Mouse (Mus musculus) embryo, embryonic 10 days (tissue): ENCODE results near the gene Prdm10.
A peak's percentile ranks its signal among the peaks of the same experiment; 100 is the strongest.

Experiments used
- DNase-seq: peaks from one replicate; pipeline ENCODE4 v3.0.0-alpha.2; 2015; ENCODE audit warnings: low spot score

Gene Prdm10

GRCm38 (mm10) chr9:31262226-31263105, 17.9 kb upstream of the Prdm10 start:
- peak; percentile 28 for DNase-seq

GRCm38 (mm10) chr9:31266013-31266659, 14.2 kb upstream of the Prdm10 start:
- no peak for DNase-seq

GRCm38 (mm10) chr9:31271221-31272015, 8.9 kb upstream of the Prdm10 start:
- no peak for DNase-seq

GRCm38 (mm10) chr9:31272160-31272559, 8.2 kb upstream of the Prdm10 start:
- no peak for DNase-seq

GRCm38 (mm10) chr9:31278651-31279050, 1.7 kb upstream of the Prdm10 start:
- no peak for DNase-seq

- no peak for DNase-seq
Observed at GRCm38 (mm10) chr9:31279306-31279705, 1.0 kb upstream of the Prdm10 start.

- no peak for DNase-seq
Observed at GRCm38 (mm10) chr9:31279885-31280365, 413 bp upstream of the Prdm10 start.

- DNase-seq = no peak
Observed at GRCm38 (mm10) chr9:31281011-31281662, 799 bp downstream of the Prdm10 start.

- peak; percentile 71 for DNase-seq
Observed at GRCm38 (mm10) chr9:31281663-31282015, 1.3 kb downstream of the Prdm10 start.

- DNase-seq = peak; percentile 32
Observed at GRCm38 (mm10) chr9:31282536-31282935, 2.2 kb downstream of the Prdm10 start.

- no peak for DNase-seq
Observed at GRCm38 (mm10) chr9:31283044-31283443, 2.7 kb downstream of the Prdm10 start.

GRCm38 (mm10) chr9:31283911-31284310, 3.6 kb downstream of the Prdm10 start:
- no peak for DNase-seq

GRCm38 (mm10) chr9:31290201-31290862, 10.0 kb downstream of the Prdm10 start:
- DNase-seq = no peak

GRCm38 (mm10) chr9:31291978-31292377, 11.6 kb downstream of the Prdm10 start:
- no peak for DNase-seq

GRCm38 (mm10) chr9:31293208-31293607, 12.9 kb downstream of the Prdm10 start:
- no peak for DNase-seq

GRCm38 (mm10) chr9:31295311-31295710, 15.0 kb downstream of the Prdm10 start:
- no peak for DNase-seq

- DNase-seq = no peak
Observed at GRCm38 (mm10) chr9:31296293-31296692, 16.0 kb downstream of the Prdm10 start.

- DNase-seq = no peak
Observed at GRCm38 (mm10) chr9:31298751-31299150, 18.4 kb downstream of the Prdm10 start.

- no peak for DNase-seq
Observed at GRCm38 (mm10) chr9:31300525-31300924, 20.2 kb downstream of the Prdm10 start.

GRCm38 (mm10) chr9:31301107-31301506, 20.8 kb downstream of the Prdm10 start:
- no peak for DNase-seq
